Mouse (Mus musculus) heart, embryonic 11.5 days (tissue): ENCODE data around the gene Mrpl1. TPM values are rescaled to one million over a fixed set of nuclear protein-coding genes. Genes with fewer than 3 reads are reported as not detected.

Source experiments
- ATAC-seq: fragments of 200-750 bp; cut with Nextera tagmentation; replicated peaks from 2 replicates; pipeline ENCODE4 v1.8.0; 2017; ENCODE audit warnings: moderate library complexity; ENCODE audit not compliant: insufficient number of reproducible peaks, low FRiP score, low TSS enrichment
- H3K27ac ChIP-seq: fragments of 300-500 bp; sonication (generic); 2 replicates; pipeline ENCODE4 v1.5.1; 2014; ENCODE audit warnings: mild to moderate bottlenecking, low read depth, low read length
- H3K27me3 ChIP-seq: fragments of 300-500 bp; sonication (generic); 2 replicates; pipeline ENCODE4 v1.6.1; 2014; ENCODE audit warnings: mild to moderate bottlenecking, low read length, mixed read lengths; ENCODE audit not compliant: control insufficient read depth, insufficient read depth
- H3K36me3 ChIP-seq: fragments of 300-500 bp; sonication (generic); 2 replicates; pipeline ENCODE4 v1.6.1; 2014; ENCODE audit warnings: mild to moderate bottlenecking, low read length, moderate library complexity, mixed read lengths; ENCODE audit not compliant: control insufficient read depth, insufficient read depth
- H3K4me1 ChIP-seq: fragments of 300-500 bp; sonication (generic); 2 replicates; pipeline ENCODE4 v1.6.1; 2014; ENCODE audit warnings: low read length; ENCODE audit not compliant: control insufficient read depth, insufficient read depth
- H3K4me2 ChIP-seq: fragments of 300-500 bp; sonication (generic); 2 replicates; pipeline ENCODE4 v1.6.1; 2014; ENCODE audit warnings: mild to moderate bottlenecking, moderate library complexity
- H3K4me3 ChIP-seq: fragments of 300-500 bp; sonication (generic); 2 replicates; pipeline ENCODE4 v1.5.1; 2014; ENCODE audit warnings: low read depth, low read length
- H3K9ac ChIP-seq: fragments of 300-500 bp; sonication (generic); 2 replicates; pipeline ENCODE4 v1.6.1; 2014; ENCODE audit warnings: mild to moderate bottlenecking, low read depth, low read length, moderate library complexity
- H3K9me3 ChIP-seq: fragments of 300-500 bp; sonication (generic); replicated peaks from 2 replicates; pipeline ENCODE4 v1.6.1; 2016; ENCODE audit warnings: low read length; ENCODE audit not compliant: control insufficient read depth
- WGBS: fragments of 180-500 bp; shearing (Covaris S2); extraction: QIAGEN DNeasy Blood & Tissue Kit; methylation state at CpG from one replicate; pipeline ENCODE4 v1.1.7; 2014; ENCODE audit not compliant: insufficient replicate concordance; 5-methylcytosine and 5-hydroxymethylcytosine counted together
- polyA plus RNA-seq: library from polyadenylated mRNA; unstranded; fragments of >200 nt; fragmentation: Nextera tagmentation; extraction: Ambion mirVana; gene quantifications from 2 replicates; pipeline ENCODE4 v1.2.1, GENCODE M21; 2014

Mrpl1 gene
- polyA plus RNA-seq, 1 experiment from 2014 or later, result 24.3 TPM

DNA sequence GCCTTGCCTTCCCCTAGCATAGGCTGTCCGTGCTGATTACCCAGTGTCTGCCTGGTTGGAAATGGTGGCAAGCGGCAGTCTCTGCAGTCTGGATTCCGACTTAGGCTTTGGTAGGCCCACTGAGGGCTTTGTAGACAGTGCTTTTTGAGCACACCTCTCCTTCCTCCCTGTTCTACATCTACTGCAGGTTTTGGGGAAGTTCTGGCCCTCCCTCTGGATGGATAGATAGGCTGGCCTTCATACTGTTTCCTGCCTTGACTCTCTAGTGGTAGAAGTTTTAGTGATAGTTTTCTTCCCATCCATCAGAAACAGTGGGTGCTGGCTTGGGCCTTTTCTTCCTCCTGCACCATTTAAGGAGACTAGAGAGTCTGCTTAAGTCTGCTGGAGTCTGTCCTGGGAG, 9.4 kb downstream of the Mrpl1 start:
- Histone ChIP-seq H3K9me3 (no peaks in the 10 kb centered on the region), H3K36me3 (peaks cover 2% of the 10 kb centered on the region; the same call in 1 of the 2 replicates), H3K4me2 (no peak overlapping the region), H3K27ac (no peak overlapping the region), H3K27me3 (no peaks in the 10 kb centered on the region), H3K4me3 (no peak overlapping the region), H3K9ac (no peak overlapping the region), H3K4me1 (peaks cover 12% of the 10 kb centered on the region; the same call in 1 of the 2 replicates)
- WGBS, result 76% methylated on average over 3 of the region's 3 CpGs
- ATAC-seq, result no peak

DNA sequence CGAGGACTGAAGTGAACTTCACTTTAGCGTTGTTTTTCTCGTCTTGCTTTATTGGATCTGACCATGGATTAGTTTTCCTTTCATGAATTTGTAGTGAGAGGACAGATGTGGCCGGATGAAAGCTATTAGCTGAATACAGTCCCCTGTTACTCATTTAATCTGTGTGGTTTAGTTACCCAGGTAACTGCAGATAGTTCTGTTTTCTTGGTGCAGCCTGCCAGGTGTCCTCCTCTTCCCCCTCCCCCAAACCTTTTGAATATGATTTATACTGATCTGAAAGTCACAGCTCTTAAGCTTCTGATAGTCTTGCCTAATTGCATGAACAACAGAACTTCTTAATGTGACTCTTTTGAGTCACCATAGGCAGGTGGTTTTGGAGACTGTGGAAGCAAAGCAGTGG, 10.2 kb downstream of the Mrpl1 start:
- Histone ChIP-seq H3K9me3 (no peaks in the 10 kb centered on the region), H3K4me3 (no peak overlapping the region), H3K4me2 (no peak overlapping the region), H3K27ac (no peak overlapping the region), H3K9ac (no peak overlapping the region), H3K36me3 (0 out of 2 replicates have a peak, but pooled peaks cover 3% of the 10 kb centered on the region), H3K4me1 (peaks cover 12% of the 10 kb centered on the region; the same call in 1 of the 2 replicates), H3K27me3 (no peaks in the 10 kb centered on the region)
- 75% methylated on average over 4 of the region's 4 CpGs for WGBS
- ATAC-seq, result no peak

DNA sequence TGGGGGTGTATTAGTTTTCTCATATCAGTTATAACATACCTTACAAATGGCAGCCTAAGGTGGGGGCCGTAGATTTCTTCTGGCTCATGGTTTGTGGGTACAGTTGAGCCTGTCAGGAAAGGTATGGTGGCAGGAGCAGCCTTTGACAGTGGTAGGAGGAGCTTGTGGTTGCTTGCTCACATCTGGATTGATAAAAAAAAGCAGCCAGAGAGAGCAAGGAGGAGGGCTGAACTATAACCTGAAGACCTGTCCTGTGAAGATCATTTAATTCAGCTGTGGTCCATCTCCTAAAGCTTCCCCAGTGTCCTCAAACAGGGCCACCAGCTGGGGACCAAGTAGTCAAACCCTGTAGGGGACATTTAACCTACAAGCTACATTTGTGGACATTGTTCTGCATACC, 12.0 kb downstream of the Mrpl1 start:
- H3K4me1 ChIP-seq, result peaks cover 12% of the 10 kb centered on the region; the same call in 1 of the 2 replicates
- H3K9ac ChIP-seq, result no peak overlapping the region
- no peak overlapping the region for H3K27ac ChIP-seq
- H3K4me3 ChIP-seq, result no peak overlapping the region
- whole genome bisulfite sequencing, result 91% methylated on average over 1 of the region's 1 CpGs
- H3K4me2 ChIP-seq, result no peak overlapping the region
- no peaks in the 10 kb centered on the region for H3K27me3 ChIP-seq
- no peaks in the 10 kb centered on the region for H3K9me3 ChIP-seq
- ATAC-seq, result no peak
- peaks cover 4% of the 10 kb centered on the region for H3K36me3 ChIP-seq

DNA sequence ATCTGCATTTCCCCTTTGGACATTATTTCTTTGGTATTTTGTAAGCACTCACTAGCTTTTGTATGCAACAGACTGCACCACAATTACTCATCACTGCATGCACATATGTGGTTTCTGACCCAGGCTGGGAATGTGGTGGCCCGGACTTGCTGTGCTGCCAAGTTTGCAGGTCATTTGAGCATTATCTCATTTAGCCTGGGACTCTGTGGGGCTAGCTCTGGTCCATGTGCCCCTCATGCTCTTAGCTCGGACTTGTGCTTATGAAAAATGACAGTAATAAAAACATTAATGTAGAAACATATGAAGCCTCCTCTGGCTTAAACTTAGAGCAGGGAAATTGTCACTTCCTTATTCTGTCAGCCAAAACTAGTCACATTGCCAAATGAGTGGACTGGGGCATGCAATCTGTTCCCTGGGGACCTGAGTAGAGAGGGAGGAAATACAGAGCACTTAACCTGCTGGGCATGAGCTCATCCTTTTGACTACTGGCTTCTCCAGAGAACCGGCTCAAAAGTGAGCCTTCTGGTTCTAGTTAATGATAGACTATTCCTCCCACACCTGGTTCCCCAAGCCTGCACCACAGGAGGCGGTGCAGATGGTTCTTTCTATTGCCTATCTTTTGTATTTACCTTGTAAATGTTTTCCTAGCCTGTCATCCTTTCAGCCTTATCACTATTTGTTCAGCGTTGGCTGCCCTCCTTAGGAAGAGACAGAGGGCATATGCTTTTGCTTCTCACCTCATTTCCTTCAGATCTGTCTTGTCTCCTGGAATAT, 12.7 kb downstream of the Mrpl1 start:
- Histone ChIP-seq H3K27ac (no peak overlapping the region), H3K9ac (no peak overlapping the region), H3K36me3 (peaks cover 6% of the 10 kb centered on the region), H3K4me1 (peaks cover 12% of the 10 kb centered on the region; the same call in 1 of the 2 replicates), H3K4me2 (no peak overlapping the region), H3K9me3 (no peaks in the 10 kb centered on the region), H3K4me3 (no peak overlapping the region), H3K27me3 (no peaks in the 10 kb centered on the region)
- no peak for ATAC-seq
- 47% methylated on average over 5 of the region's 5 CpGs for WGBS

DNA sequence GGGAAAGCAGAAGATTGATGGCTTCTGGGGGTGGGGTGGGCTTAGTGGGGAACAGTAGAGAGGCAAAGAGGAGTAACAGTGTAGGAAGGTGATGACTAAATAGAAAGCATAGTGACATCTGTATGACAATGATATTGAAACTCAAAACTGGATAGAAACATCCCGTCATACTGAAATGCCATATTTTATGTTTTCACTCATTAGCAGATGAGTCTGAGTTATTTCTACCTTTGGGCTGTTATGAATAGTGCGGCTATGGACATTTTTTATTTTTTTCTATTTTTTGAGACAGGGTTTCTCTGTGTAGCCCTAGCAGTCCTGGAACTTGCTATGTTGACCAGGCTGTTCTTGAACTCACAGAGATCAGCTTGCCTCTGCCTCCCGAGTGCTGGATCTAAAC, 13.7 kb downstream of the Mrpl1 start:
- Histone ChIP-seq H3K9me3 (no peaks in the 10 kb centered on the region), H3K9ac (no peak overlapping the region), H3K27me3 (no peaks in the 10 kb centered on the region), H3K36me3 (peaks cover 6% of the 10 kb centered on the region), H3K4me1 (peaks cover 12% of the 10 kb centered on the region; the same call in 1 of the 2 replicates), H3K27ac (no peak overlapping the region), H3K4me3 (no peak overlapping the region), H3K4me2 (no peak overlapping the region)
- 93% methylated on average over 3 of the region's 3 CpGs for WGBS
- ATAC-seq, result no peak

DNA sequence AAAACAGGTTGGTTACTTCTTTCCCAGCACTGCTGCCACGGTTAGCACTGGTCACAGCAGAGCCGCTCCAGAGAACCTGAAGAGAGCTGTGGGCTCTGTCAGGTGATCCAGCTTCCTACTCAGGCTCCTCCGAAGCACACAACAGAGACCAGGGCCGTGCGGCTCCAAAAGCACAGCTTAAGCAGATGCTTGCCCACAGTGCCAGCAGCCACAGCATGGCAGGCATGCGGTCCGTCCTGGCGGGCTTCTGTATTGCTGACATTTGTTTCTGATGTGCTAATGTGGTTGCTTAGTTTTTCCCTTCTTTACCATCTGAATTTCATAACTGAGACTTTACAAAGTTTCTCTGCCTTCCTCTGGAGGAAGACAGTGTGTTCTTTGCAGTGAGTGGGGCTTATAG, 17.2 kb downstream of the Mrpl1 start:
- no peaks in the 10 kb centered on the region for H3K27me3 ChIP-seq
- no peak for ATAC-seq
- H3K4me2 ChIP-seq, result no peak overlapping the region
- H3K27ac ChIP-seq, result no peak overlapping the region
- no peak overlapping the region for H3K4me3 ChIP-seq
- no peaks in the 10 kb centered on the region for H3K9me3 ChIP-seq
- 90% methylated on average over 8 of the region's 8 CpGs for WGBS
- H3K4me1 ChIP-seq, result peaks cover 8% of the 10 kb centered on the region; the same call in 1 of the 2 replicates
- no peak overlapping the region for H3K9ac ChIP-seq
- H3K36me3 ChIP-seq, result peaks cover 6% of the 10 kb centered on the region

DNA sequence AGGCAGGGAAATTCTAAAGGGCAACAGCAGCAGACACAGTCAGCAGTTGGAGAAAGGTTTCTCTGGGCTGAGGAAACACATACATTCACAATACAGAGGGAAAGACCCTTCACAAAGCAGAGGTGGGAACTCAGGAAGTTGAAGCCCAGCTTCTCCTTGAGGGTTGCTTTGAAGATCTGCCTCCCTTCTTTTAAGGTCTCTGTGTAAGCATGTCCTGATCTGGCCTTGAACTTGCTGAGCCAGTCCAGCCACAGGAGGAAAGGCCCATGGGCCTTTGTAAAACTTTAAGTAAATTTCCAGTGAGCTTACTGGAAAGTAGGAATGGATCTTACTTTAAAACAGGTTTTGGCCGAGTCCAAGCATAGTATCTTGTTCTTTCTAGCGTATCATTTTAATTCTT, 19.7 kb downstream of the Mrpl1 start:
- peaks cover 6% of the 10 kb centered on the region for H3K36me3 ChIP-seq
- H3K9ac ChIP-seq, result no peak overlapping the region
- H3K27me3 ChIP-seq, result no peaks in the 10 kb centered on the region
- no peak for ATAC-seq
- no peak overlapping the region for H3K27ac ChIP-seq
- H3K4me2 ChIP-seq, result no peak overlapping the region
- no peaks in the 10 kb centered on the region for H3K4me1 ChIP-seq
- H3K9me3 ChIP-seq, result no peaks in the 10 kb centered on the region
- no peak overlapping the region for H3K4me3 ChIP-seq
- 92% methylated on average over 2 of the region's 2 CpGs for WGBS

DNA sequence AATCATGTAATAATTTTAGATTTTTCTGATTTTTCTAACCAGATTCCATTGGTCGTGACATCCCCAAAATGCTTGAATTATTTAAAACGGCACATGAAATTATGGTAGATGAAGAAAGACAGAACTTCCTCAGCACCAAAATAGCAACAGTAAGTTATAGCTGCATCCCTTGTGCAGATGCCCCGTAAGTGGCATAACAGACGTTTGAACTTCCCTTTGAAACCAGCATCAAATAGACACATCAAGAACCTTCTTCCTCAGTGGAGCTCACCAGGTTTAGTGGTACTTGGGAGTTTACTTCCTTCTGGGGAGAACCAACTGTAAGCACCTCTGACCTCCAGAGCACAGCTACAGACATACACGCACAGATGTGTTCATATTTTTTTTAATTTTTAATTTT, 29.5 kb downstream of the Mrpl1 start:
- no peak for ATAC-seq
- 93% methylated on average over 5 of the region's 5 CpGs for WGBS
- H3K27me3 ChIP-seq, result no peaks in the 10 kb centered on the region
- H3K4me2 ChIP-seq, result no peak overlapping the region
- H3K36me3 ChIP-seq, result peaks cover 2% of the 10 kb centered on the region; the same call in 1 of the 2 replicates
- no peak overlapping the region for H3K27ac ChIP-seq
- H3K9me3 ChIP-seq, result no peaks in the 10 kb centered on the region
- no peak overlapping the region for H3K4me3 ChIP-seq
- H3K9ac ChIP-seq, result no peak overlapping the region
- H3K4me1 ChIP-seq, result no peaks in the 10 kb centered on the region

DNA sequence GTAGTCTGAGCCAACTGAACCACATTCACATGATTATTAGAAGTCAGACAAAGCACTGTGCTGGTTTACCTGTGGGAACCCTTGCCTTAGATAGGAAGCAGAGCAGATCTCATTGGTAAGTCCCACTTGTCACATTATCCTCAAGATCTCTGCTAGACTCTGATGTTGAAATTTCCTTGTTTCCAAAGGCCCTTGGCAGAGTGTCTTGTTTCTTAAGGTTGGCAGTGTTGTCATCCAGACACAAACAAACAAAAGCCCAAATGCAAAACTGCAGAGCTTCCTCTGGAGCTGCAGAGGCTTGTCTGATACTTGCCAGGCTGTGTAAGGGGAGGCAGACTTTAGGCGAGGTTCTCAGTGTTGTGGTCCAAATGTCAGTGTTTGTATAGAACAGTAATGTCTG, 31.6 kb downstream of the Mrpl1 start:
- Histone ChIP-seq H3K4me1 (no peaks in the 10 kb centered on the region), H3K4me2 (no peak overlapping the region), H3K27ac (no peak overlapping the region), H3K36me3 (peaks cover 2% of the 10 kb centered on the region; the same call in 1 of the 2 replicates), H3K27me3 (no peaks in the 10 kb centered on the region), H3K4me3 (no peak overlapping the region), H3K9ac (no peak overlapping the region), H3K9me3 (no peaks in the 10 kb centered on the region)
- ATAC-seq, result no peak
- 89% methylated on average over 1 of the region's 1 CpGs for WGBS
